Mouse (Mus musculus) erythroblast, embryonic 14.5 days (primary cell): ENCODE results near the gene Arhgap25.
"Not testable (repeated sequence)": the region's sequence is repeated elsewhere in the genome, so short reads cannot be mapped to it uniquely, and the experiment has no call there.

Experiments used
- GATA1 ChIP-seq: IDR thresholded peaks from 2 replicates; pipeline ENCODE4 v1.6.1; 2012; ENCODE audit warnings: low read length, inconsistent platforms, mixed read lengths
- TAL1 ChIP-seq: IDR thresholded peaks from 3 replicates; pipeline ENCODE4 v1.6.1; 2012; ENCODE audit warnings: low read length, inconsistent platforms, mixed read lengths

DNA sequence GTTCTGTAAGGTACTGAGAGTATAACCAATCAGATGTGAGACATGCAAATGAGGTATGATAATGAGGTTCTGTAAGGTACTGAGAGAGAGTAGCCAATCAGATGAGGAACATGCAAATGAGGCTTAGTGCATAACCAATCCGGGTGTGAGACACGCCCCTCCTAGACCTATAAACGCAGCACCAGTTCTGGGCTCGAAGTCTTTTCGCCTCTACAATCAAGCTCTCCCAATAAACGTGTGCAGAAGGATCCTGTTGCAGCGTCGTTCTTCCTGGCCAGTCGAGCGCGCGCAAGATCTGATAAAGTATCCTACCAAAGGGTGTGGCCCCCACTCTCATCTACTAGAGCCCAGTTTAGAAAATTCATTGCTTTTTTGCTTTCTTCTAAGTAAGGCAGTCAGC lies 63.0 kb downstream of the Arhgap25 start:
- TF ChIP-seq GATA1, TAL1: not testable (repeated sequence)
